Mouse (Mus musculus) forebrain, embryonic 11.5 days (tissue): ENCODE data around the gene AW551984. TPM values are rescaled to one million over a fixed set of nuclear protein-coding genes. Genes with fewer than 3 reads are reported as not detected.

Experiments used
- ATAC-seq: fragments of 200-750 bp; cut with Nextera tagmentation; replicated peaks from 2 replicates; pipeline ENCODE4 v1.8.0; 2017; ENCODE audit warnings: moderate TSS enrichment; ENCODE audit not compliant: low FRiP score
- DNase-seq: peaks from one replicate; pipeline ENCODE4 v3.0.0-alpha.2; 2017; ENCODE audit warnings: low spot score
- H3K27ac ChIP-seq: fragments of 300-500 bp; sonication (generic); 2 replicates; pipeline ENCODE4 v1.5.1; 2014; ENCODE audit warnings: low read depth, low read length
- H3K27me3 ChIP-seq: fragments of 300-500 bp; sonication (generic); 2 replicates; pipeline ENCODE4 v1.6.1; 2014; ENCODE audit warnings: mild to moderate bottlenecking, low read length, mixed read lengths; ENCODE audit not compliant: control insufficient read depth, insufficient read depth
- H3K36me3 ChIP-seq: fragments of 300-500 bp; sonication (generic); 2 replicates; pipeline ENCODE4 v1.6.1; 2014; ENCODE audit warnings: mild to moderate bottlenecking, low read length, moderate library complexity, mixed read lengths; ENCODE audit not compliant: control insufficient read depth, insufficient read depth
- H3K4me1 ChIP-seq: fragments of 300-500 bp; sonication (generic); replicated peaks from 2 replicates; pipeline ENCODE4 v1.6.1; 2014; ENCODE audit warnings: low read length, mixed read lengths; ENCODE audit not compliant: control insufficient read depth, insufficient read depth
- H3K4me2 ChIP-seq: fragments of 300-500 bp; sonication (generic); 2 replicates; pipeline ENCODE4 v1.6.1; 2014; ENCODE audit warnings: low read depth, mild to moderate bottlenecking, low read length, moderate library complexity, mixed read lengths; ENCODE audit not compliant: severe bottlenecking
- H3K4me3 ChIP-seq: fragments of 300-500 bp; sonication (generic); 2 replicates; pipeline ENCODE4 v1.5.1; 2014; ENCODE audit warnings: low read depth, low read length
- H3K9ac ChIP-seq: fragments of 300-500 bp; sonication (generic); 2 replicates; pipeline ENCODE4 v1.6.1; 2014; ENCODE audit warnings: low read length
- H3K9me3 ChIP-seq: fragments of 300-500 bp; sonication (generic); 2 replicates; pipeline ENCODE4 v1.6.1; 2016; ENCODE audit warnings: low read length, mixed read lengths; ENCODE audit not compliant: control insufficient read depth
- WGBS: fragments of 180-500 bp; shearing (Covaris S2); extraction: QIAGEN DNeasy Blood & Tissue Kit; methylation state at CpG from one replicate; pipeline ENCODE4 v1.1.7; 2014; 5-methylcytosine and 5-hydroxymethylcytosine counted together
- polyA plus RNA-seq: library from polyadenylated mRNA; unstranded; fragments of >200 nt; fragmentation: Nextera tagmentation; extraction: Ambion mirVana; gene quantifications from 2 replicates; pipeline ENCODE4 v1.2.1, GENCODE M21; 2014

AW551984 gene
- polyA plus RNA-seq, 1 experiment from 2014 or later, result 16.0 TPM

DNA sequence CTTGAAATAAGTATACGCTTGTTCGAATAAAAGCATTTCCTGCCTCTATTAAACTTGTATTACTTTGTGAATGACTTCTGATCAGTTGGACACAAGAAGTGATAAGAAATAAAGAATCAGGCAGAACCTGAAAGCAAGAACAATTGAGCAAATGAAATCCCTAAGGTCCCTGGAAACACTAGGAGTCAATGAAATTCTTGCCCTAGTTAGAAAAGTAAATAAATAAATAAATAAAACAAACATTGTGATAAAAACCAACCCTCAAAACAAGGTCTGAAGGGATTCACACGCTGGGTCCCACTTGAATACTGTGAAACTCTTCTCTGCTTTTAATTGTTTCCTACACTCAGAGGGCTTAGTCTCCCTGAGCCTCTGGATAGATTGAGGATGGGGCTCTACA lies 6.2 kb upstream of the AW551984 start, which contains the start of gene Olfr148:
Gene Olfr148 (plus strand): TSS at position 301 of the 400 bp plus-strand sequence.
- 72% methylated on average over 3 of the region's 3 CpGs for WGBS
- no peak for DNase-seq
- Histone ChIP-seq H3K4me3 (no peak within 1 kb of the TSS), H3K4me2 (no peak within 1 kb of the TSS), H3K27me3 (no peaks in the 10 kb centered on the region), H3K36me3 (no peaks in the 10 kb centered on the region), H3K4me1 (no peaks in the 10 kb centered on the region), H3K27ac (no peak within 1 kb of the TSS), H3K9ac (no peak within 1 kb of the TSS), H3K9me3 (no peaks in the 10 kb centered on the region)
- ATAC-seq, result no peak

DNA sequence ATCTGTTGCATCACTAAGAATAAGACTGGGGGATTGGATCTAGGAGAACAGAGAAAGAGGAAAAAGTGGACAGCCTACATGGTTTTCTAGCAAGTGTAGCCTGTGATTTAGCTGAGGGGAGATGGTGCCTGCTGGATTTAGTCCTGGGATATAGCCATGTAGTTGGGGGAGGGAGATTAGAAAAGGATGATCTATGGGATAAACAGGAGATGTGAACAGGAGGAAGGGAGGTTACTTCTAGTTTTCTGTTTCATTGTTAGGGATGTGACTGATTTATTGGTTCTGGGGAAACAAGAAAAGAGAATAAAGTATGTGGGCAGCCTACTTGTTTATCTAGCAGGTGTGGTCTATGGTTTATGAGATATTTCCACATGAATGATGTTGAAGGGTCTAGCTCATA lies 4.3 kb upstream of the AW551984 start:
- no peak for DNase-seq
- Histone ChIP-seq H3K4me2 (no peak overlapping the region), H3K9me3 (no peaks in the 10 kb centered on the region)

DNA sequence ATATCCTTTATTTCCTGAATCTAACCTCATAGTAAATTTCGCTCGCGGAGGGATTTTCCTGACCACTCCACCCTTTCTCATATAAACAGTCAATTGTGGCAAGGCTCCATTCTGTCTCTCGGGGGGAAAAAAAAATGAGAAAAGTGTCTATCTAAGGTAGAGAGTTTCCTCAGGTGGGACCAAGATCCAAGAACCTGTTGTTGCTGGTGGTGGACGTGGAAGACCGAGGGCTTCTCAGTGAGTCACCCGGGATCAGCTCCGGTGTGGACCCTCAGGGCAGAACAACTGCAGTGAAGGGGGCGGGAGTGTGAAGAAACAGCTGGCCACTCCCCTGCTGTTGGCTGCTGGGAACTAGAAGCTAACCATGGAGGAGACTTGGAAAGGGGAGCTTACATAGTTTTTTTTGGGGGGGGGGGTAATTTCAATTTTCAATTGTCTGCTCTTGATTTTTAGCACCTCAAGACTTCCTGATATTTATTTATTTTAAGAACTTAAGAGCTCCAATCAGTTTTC lies 814 bp downstream of the AW551984 start:
- Histone ChIP-seq H3K27ac (no peak overlapping the region), H3K4me3 (peak overlapping the region; percentile 34), H3K4me2 (peak overlapping the region; percentile 78), H3K9ac (peak overlapping the region; percentile 45), H3K4me1 (0 out of 2 replicates have a peak, but pooled peaks cover 1% of the 10 kb centered on the region), H3K27me3 (no peaks in the 10 kb centered on the region), H3K9me3 (no peaks in the 10 kb centered on the region), H3K36me3 (no peaks in the 10 kb centered on the region)
- WGBS, result 0% methylated on average over 9 of the region's 9 CpGs
- DNase-seq, result peak; percentile 63
- ATAC-seq, result peak; percentile 72

More for the DNA sequence above, 4.3 kb upstream of the AW551984 start:
- Histone ChIP-seq H3K4me1 (no peaks in the 10 kb centered on the region), H3K9ac (no peak overlapping the region), H3K4me3 (no peak overlapping the region), H3K27ac (no peak overlapping the region), H3K36me3 (no peaks in the 10 kb centered on the region), H3K27me3 (no peaks in the 10 kb centered on the region)
- no peak for ATAC-seq

DNA sequence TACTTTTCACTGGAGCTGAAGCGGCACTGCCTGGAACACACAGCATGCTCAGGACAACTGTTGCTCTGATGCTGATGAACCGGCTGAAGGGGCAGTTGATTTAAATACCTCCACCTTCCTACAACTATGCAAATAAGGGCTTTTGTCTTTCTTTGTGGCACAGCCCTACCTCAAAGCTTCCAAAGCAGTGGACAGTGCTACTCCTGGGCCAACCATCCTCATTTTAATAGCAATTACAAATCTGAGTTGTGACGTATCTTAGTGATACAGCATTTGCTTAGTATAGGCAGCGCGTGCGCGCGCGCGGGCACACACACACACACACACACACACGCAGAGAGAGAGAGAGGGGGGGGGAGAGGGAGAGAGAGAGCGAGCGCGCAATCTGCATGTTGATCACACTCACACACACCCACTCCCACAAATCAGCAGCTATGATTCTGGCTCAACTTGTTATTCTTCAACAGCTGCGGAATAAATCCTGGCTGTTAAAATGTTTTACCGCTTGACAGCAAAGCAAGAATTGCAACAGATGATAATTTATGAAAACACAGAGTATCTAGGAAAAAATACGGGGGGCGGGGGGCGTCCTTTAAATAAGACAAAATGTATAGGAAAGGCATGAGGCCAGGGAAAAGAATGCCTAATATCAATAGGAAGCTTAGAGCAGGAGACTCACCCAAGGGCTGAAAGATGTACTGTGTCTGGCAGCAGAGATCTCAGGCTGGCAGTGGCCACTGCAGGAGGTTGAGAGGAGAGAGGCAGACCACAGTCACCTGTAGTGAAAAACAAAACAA lies 1.5 kb downstream of the AW551984 start:
- peak overlapping the region; percentile 45 for H3K9ac ChIP-seq
- H3K27me3 ChIP-seq, result no peaks in the 10 kb centered on the region
- H3K27ac ChIP-seq, result no peak overlapping the region
- H3K4me2 ChIP-seq, result peak overlapping the region; percentile 78
- H3K36me3 ChIP-seq, result no peaks in the 10 kb centered on the region
- H3K4me1 ChIP-seq, result 0 out of 2 replicates have a peak, but pooled peaks cover 1% of the 10 kb centered on the region
- ATAC-seq, result peak; percentile 88
- no peaks in the 10 kb centered on the region for H3K9me3 ChIP-seq
- WGBS, result under 1% methylated on average over 19 of the region's 19 CpGs
- DNase-seq, result peak; percentile 74
- H3K4me3 ChIP-seq, result peak overlapping the region; percentile 34

DNA sequence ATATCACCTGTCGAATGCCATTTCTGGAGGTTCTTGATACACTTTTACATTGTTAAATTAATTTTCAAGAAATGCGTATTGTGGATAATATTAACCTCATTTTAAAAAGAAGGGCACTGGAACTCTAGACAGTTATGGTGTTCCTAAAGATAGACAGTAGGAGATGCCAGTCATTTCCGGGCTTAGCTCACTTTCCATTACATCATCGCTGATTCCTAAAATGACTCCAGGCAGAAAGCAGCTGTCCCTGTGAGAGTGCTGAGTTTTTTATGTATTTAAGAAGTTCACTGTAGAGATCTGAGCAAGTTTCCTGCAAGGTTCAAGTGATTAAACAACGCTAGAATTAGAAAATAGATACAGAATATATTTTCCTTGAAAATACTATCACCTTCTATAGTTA lies 27.2 kb downstream of the AW551984 start:
- Histone ChIP-seq H3K36me3 (no peaks in the 10 kb centered on the region), H3K9me3 (no peaks in the 10 kb centered on the region), H3K9ac (no peak overlapping the region), H3K27ac (no peak overlapping the region), H3K4me3 (no peak overlapping the region), H3K27me3 (no peaks in the 10 kb centered on the region), H3K4me1 (no peaks in the 10 kb centered on the region), H3K4me2 (no peak overlapping the region)
- DNase-seq (no peak), ATAC-seq (no peak)
- 90% methylated on average over 5 of the region's 5 CpGs for WGBS

DNA sequence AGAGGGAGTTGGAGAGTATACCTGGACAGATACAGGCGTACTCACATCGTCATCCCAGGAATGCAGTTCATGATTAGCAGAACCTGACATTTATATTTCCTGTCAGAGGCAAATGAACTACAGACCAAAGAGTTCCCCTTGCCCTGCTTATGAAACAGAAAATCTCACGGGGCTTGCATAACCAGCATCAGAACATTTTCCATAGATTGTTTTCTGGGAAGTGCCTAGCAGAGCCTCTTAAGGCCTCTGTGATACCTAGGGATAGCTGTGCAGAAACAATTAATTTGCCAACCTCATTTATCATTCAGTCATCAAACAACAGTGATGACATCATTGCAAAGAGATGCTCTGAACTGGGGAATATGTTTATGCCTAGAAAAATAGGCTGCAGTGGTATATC lies 28.7 kb downstream of the AW551984 start, which contains the start of gene Olfr959:
Gene Olfr959 (minus strand): TSS at position 101 of the 400 bp plus-strand sequence.
- Histone ChIP-seq H3K27ac (no peak within 1 kb of the TSS), H3K9me3 (no peaks in the 10 kb centered on the region), H3K4me3 (no peak within 1 kb of the TSS), H3K4me1 (no peaks in the 10 kb centered on the region), H3K27me3 (no peaks in the 10 kb centered on the region), H3K36me3 (no peaks in the 10 kb centered on the region), H3K9ac (no peak within 1 kb of the TSS), H3K4me2 (no peak within 1 kb of the TSS)
- no peak for DNase-seq
- no peak for ATAC-seq
- 87% methylated on average over 3 of the region's 3 CpGs for WGBS

DNA sequence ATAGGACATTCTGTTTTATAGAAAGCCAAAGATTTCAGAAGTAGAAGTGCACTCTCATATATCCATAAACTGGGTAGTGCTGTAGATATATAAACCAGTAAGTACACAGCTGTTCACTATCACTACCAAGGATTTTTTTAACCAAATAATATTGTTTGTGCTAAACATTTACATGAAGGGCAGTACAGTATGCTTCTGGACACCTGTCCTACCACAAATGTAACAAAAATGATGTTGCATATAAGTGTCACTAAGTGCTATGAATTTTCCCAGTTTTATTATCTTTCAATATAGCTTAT lies 45.9 kb downstream of the AW551984 start:
- ATAC-seq (peak; percentile 52), DNase-seq (no peak)
- no peak overlapping the region for H3K4me3 ChIP-seq
- no peak overlapping the region for H3K4me2 ChIP-seq
- no peaks in the 10 kb centered on the region for H3K27me3 ChIP-seq
- H3K27ac ChIP-seq, result peak overlapping the region; percentile 41
- H3K4me1 ChIP-seq, result no peaks in the 10 kb centered on the region; the same call in 1 of the 2 replicates
- H3K9me3 ChIP-seq, result no peaks in the 10 kb centered on the region
- no peak overlapping the region for H3K9ac ChIP-seq
- no peaks in the 10 kb centered on the region for H3K36me3 ChIP-seq

DNA sequence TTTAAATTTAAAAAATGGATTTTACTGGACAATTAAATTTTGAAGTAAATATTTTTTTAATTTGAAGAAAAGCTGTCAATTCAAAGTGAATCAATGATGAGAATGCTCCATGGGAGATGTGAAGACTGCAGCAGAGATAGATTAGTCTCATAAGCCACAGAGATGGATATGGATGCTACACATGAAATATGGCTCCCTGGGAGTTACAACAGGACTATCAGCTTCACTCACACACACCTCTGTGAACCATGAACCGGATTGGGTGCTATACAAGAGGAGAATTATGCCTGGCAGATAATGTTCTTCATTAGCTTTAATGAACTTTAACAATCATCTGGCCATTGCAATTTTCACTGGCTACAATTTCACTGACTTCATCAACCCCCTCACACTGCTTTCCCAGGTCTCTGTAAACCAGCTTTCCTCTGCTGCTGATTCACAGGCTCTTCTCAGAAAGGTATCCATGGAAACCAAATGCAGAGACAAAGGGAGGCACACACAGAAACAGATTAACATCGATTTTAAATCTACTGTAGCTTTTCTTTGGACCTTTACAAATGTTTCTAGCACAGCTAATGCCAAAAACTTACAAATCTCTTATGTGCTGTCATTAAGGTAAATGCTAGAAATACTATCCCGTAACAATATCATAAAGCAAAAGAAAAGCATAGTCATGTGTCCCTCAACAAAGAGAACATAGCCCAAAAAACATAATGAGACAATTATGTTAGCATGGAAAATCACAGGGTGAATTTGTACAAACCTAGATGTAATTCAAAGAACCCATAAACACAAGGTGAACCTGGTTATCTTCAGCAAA lies 46.5 kb downstream of the AW551984 start:
- Histone ChIP-seq H3K4me2 (no peak overlapping the region), H3K27ac (peak overlapping the region; percentile 57), H3K9ac (no peak overlapping the region), H3K9me3 (no peaks in the 10 kb centered on the region), H3K4me1 (no peaks in the 10 kb centered on the region; the same call in 1 of the 2 replicates), H3K36me3 (no peaks in the 10 kb centered on the region), H3K4me3 (no peak overlapping the region), H3K27me3 (no peaks in the 10 kb centered on the region)
- peak; percentile 90 for ATAC-seq
- 39% methylated on average over 3 of the region's 3 CpGs for WGBS
- DNase-seq, result no peak
